Mouse (Mus musculus) gastrocnemius, postnatal 14 days (tissue): Measurements from ENCODE around the gene 1700057G04Rik. TPM values are rescaled to one million over a fixed set of nuclear protein-coding genes. Genes with fewer than 3 reads are reported as not detected.
"Not testable (repeated sequence)": the region's sequence is repeated elsewhere in the genome, so short reads cannot be mapped to it uniquely, and the experiment has no call there.

Source experiments
- DNase-seq: peaks from one replicate; pipeline ENCODE4 v3.0.0; 2021; ENCODE audit warnings: mixed read lengths
- intact Hi-C: fragments of 180-260 bp; cut with DNase I; formaldehyde crosslinking; loops from one replicate; pipeline ENCODE4 v1.15.1; 2025; ENCODE audit warnings: low total_unique reads
- total RNA-seq, 2 experiments: library from RNA; stranded (reverse); gene quantifications; 2 replicates each; pipeline ENCODE4 v1.2.3; 2021

Gene 1700057G04Rik
- total RNA-seq, 2 experiments from 2014 or later: not detected

DNA sequence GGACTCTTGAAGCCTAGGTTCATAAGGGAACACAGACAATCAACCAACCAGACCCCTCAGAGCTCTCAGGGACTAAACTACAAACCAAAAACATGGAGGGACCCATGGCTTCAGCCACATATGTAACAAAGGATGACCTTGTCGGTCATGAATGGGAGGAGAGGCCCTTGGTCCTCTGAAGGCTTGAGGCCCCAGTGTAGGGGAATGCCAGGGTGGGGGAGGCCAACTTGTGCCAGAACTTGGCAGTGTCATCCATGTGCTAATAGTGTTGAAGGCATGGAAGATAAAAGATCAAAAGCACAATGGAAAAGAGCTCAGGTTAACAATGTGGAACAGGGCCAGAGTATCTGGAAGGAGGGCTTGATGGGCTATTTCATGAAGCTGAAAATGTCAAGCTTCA, 10.9 kb upstream of the 1700057G04Rik start:
- DNase-seq: no peak
- intact Hi-C loops: no loop called here

DNA sequence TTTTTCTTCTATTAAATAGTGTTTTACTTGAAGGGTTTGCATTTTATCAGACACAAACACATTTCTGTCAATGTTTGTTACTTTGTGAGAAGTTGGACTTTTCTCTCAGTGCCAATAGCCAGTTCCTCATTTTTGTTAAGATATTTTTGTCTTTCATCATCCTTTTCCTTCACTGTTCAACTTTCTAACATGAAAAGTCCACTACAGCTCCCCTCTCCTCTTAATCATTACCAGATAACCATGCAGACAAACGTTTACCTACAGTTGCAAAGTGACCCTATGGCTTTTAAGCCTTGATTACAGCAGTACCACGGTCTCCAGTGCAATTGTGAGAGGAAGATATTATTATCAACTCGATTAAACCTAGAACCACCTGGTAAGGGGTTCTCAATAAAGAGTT, 8.0 kb upstream of the 1700057G04Rik start:
- intact Hi-C loops: no loop called here
- no peak for DNase-seq

DNA sequence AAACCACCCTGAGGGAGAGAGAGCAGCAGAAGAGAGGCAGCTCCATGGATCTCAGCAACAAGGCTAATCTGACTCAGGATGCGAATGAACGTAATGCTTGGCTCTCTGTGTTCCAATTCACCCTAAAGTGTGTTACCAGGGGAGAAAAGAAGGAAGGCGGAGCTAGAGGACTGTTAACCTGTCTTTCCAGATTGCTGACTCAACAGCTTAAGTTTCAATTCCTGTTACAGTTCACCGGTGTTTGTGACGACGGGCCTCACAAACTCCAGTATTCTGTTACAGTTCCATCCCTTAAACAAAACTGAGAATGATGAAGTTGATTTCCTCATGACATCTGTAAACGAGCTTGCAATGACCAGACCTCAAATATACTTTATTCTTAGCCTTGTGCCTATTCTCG, 4.1 kb upstream of the 1700057G04Rik start:
- intact Hi-C loops: no loop called here
- no peak for DNase-seq

DNA sequence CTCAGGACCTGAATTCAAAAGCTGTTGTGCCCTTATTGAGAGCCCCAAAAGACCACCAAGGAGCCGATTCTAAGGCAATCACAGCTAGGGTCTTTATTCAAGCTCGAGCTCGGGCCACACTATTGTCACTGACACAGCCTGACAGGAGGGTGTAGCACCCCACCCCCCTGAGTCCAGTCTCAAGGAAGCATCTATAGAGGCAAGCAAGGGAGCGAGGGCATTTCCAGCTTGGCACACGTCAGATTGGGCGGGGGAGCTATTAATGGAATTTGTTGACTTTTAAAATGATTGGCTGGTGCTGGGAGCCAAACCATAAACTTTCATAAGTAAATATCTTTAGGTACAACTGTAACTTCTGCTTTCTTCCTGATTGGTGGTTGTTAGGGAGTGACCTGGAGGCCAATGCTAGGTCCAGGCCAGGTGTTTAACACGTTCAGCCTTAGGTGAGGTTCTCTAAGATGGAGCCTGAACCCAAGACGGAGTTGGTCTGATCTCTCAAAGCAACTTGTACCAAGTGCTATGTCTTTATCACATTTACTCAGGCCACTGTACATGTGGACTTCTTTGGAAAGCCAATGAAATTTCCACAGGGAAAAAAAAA, 3.5 kb upstream of the 1700057G04Rik start:
- no peak for DNase-seq
- intact Hi-C loops: no loop called here

DNA sequence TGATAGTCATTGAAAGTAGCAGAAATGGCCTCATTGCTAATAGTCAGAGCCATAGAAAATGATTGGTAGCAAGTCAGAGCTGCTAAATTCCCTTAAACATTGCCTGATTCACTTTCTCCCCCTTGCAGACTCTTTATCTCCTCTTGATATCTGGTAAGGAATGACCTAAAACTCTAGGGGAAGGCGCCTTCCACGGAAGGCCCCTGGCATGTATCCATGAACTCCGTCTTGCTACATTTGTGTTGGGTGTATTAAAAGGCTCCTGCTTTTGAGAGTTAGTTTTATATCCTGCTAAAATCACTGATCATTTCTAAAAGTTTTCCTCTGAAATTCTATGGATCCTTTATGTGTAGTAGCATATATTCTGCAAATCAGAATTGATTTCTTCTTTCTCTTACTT, 7.6 kb downstream of the 1700057G04Rik start:
- intact Hi-C loops: no loop called here
- no peak for DNase-seq

DNA sequence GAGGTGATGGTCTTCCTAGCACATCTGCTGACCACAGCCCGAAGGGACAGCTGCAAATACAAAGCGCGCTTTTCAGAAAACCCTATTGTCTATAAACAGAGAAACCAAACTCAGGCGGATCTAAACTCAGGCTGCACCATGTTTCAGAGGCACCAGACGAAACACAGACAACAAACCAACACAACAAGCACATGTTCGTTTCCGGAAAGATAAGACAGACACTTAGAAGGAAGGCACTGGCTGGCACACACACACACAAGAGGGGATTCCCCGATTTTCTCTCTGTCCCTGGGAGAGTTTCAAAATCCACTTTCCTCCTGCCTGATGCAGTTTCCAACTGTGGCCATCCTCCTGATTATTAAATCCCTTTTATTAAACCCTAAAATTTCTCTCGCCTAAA, 16.8 kb downstream of the 1700057G04Rik start:
- intact Hi-C loops: not testable (repeated sequence)

DNA sequence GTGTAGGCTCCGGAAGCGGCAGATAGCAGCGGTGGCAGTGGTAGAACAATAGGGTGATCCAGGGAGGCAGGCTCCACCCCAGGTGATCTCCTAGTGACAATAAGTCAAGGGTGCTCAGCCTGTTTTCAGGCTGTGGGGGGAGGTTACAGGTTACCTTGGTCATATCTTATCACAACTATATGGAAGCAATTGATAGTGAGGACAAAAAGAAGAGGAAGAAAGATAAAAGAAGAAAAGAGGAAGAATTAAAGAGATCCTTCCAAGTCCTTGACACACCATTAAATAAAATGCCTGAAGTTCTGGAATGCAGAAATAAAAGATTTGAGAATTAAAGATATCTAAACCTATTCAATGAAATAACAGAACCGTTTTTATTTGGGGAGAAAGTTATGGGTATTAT, 17.6 kb downstream of the 1700057G04Rik start:
- intact Hi-C loops: no loop called here
- no peak for DNase-seq

More for the DNA sequence above, 16.8 kb downstream of the 1700057G04Rik start:
- DNase-seq: not testable (repeated sequence)

DNA sequence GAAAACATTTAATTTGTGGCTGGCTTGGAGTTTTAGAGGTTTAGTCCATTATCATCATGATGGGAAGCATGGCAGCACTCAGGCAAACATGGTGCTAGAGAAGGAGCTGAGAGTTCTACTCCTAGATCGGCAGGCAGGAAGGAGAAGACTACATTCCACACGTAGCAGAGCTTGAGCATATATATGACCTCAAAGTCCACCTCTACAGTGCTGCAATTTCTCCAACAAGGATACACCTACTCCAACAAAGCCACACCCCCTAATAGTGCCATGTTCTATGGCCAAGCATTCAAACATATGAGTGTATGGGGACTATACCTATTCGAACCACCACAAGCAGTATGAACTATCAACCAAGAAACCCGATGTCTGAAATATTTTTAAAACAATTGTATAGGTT, 22.2 kb downstream of the 1700057G04Rik start:
- DNase-seq: no peak
- intact Hi-C loops: no loop called here

DNA sequence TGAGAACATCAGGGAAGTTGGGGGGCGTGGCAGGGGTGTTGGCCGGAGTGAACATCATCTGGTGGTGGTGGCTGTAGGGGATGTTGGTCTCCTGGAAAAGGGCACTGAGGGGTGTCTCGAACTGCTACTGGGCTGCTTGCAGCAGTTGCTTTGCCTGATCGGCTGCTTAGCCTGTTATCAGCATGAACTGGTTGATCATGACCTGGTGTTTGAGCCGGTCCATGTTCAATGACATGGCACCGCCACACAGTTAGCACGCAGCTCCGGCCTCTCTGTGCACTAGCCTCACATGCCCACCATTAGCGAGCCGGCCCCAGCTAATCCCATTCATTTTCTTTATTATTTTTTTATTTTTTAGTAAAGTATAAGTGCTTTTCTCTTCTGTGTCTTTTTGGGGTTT, 25.7 kb downstream of the 1700057G04Rik start:
- intact Hi-C loops: no loop called here
- DNase-seq: no peak

DNA sequence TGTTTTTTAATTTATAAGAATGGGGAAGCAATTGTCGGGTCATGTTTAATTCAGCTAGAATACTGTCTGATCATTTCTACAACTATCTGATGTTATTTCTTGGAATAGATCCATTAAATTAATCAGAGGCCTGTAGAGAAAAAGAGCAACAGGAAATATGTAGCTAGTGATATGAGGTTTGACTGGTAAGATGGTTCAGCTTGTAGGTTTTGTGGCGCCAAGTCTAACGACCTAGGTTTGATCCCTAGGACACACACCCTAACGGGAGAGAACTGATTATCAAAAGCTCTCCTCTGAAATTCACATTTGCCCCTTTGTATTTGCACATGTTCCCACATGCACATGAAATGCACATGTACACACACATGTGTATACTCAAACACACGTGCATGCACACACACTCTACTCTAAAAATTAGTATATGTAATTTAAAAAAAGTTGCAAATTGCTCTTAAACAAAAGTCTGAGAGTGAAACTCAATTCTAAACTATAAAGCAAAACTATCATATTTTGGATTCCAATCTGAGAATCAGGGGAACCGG, 26.2 kb downstream of the 1700057G04Rik start:
- intact Hi-C loops: no loop called here
- no peak for DNase-seq

DNA sequence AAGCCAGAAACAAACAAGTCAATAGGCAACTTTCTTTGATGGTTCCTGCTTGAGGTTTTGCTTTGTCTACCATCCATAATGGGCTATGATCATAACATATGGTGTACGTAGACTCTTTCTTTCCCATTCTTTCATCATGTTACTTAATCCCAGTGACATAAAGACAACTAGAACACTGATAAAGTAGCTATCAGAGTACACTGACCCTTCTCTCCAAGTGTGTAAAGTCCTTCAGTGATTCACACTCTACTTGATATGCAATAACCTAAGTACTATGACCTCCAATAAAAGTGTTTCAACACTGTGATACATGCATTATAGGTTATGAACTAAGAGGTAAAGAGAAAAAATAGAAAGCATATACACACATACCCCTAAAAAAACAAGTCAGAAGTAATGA, 27.9 kb downstream of the 1700057G04Rik start:
- no peak for DNase-seq
- intact Hi-C loops: no loop called here

DNA sequence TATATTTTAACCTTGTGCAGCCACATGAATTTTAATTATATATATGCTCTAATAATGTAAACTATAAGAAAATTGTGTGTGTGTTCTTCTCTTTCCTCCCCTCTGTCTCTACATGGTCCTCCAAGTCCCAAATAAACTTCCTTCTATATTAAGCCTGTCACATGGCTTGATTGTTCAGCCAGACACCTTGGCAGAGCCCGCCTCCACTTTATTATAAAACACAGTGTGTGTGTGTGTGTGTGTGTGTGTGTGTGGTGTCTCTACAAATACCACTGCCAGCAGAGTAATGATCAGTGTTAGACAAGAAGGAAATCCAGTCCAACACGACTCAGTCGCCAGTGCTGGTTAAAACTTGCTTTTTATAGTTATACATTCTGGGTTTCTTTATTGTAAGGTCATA, 28.5 kb downstream of the 1700057G04Rik start:
- DNase-seq: no peak
- intact Hi-C loops: no loop called here

DNA sequence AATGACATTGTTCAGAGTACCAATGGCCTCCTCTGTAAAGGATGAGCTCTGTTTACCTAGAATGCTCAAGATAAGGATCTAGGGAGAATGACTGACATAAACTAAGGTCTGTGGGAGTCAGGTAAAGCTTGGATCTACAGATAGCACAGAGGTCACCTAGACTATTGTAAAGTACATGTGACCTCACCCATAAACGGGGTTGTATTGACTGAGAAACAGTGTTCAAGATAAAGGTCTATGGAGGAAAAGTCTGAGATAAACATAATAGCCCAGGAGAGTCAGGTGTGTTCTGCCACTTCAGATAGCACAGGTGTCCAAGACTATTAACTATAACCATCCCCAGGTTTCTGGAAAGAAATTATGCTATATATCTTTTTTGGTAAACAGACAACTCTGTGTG, 29.8 kb downstream of the 1700057G04Rik start:
- no peak for DNase-seq
- intact Hi-C loops: no loop called here

DNA sequence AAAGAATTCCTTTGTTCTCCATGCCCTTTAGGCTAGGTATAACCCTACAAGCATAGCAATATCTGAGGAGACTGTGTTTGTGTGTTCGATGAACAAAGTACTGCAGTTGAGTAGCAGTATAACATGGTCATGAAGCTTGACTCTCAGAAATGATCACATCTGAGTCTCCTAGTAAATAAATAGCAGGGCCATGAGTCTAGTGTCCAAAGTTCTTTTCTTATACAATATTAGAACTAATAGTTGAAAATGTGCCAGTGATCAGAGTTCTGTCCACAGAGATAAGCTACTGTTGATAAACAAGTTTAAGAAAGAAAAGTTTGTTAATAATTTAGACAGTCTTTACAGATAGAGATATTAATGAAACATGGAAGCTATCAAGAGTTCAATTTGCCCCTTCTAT, 42.7 kb downstream of the 1700057G04Rik start:
- DNase-seq: no peak
- intact Hi-C loops: no loop called here

DNA sequence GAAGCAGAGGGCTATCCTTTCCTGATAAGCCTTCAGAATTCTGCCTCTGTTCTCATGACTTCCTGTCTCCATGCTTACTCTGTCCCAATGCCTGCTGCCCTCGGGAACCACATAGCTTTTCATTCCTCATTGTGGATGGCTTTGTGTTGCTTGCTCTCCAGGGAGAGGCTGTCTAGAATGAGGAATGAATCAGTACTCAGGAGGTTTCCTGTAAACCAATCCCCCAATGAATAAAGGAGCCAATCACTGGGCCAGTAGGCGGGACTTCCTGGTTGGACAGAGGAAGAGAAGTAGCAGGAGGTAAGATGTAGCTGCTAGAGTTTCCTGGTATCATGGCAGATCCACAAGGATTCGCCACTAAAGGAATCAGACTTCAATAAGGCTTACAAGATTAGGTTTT, 44.1 kb downstream of the 1700057G04Rik start:
- no peak for DNase-seq

DNA sequence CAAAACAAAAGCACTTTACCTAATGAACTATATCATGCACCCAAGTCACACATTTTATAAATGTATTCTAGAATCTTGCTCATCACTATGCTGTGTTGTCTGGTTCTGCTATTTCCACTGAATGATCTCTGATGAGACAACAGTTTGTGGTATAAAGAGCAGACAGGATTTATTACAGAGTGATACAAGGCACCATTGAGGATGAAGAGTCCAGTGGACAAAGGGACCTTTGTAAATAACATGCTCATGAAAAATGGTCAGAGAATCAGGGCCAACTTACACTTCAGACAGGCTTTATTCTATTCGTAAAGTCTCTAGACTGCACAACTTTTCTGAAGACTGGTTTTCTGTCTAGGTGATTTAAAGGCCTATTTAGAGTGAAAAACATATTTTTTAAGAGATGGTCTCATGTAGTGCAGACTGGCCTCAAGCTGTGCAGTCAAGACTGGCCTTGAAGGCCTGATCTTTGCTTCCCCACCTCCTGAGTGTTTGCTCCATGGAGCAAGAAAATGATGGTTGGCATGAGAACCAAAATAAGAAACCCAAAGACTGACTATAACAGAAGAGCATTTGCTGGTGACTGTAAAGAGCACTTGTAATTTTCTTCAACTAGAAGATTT, 51.6 kb downstream of the 1700057G04Rik start:
- no peak for DNase-seq
- intact Hi-C loops: no loop called here

More for the DNA sequence above, 44.1 kb downstream of the 1700057G04Rik start:
- intact Hi-C loops: no loop called here

DNA sequence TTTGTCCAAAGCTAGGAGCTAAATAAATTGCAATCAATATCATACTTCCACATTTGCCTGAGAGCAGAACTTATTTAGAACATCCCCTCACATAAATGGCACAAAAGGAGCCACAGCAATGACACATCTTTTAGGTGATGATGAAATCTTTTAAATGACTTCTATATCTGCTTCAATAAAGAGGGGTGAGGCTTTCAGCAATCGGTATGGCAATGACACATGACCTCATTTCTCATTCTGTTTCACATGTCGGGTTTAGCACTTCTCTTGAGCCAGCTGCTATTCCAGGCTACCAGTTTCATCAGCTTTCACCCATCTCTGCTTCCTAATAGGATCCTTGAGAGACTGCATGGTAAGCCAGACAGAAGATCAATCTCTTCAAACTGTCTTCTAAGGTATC, 54.3 kb downstream of the 1700057G04Rik start:
- no peak for DNase-seq
- intact Hi-C loops: no loop called here

DNA sequence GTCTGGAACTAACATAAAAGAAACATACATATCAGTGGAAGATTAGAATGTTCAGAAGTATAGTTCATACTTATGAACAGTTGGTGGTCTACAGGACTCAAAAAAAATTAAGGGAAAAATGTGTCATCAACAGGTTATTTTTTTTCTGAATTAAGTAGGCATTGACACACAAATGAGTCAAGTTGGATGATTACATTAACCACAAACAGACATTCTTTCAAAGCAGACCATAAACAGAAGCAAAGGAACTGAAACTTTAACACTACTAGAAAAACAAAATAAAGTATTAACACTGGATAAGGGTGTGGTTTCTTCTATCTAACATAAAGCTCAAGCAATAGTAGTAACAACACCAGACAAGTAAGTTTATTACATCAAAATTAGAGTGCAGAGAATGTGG, 59.7 kb downstream of the 1700057G04Rik start:
- DNase-seq: no peak
- intact Hi-C loops: no loop called here

DNA sequence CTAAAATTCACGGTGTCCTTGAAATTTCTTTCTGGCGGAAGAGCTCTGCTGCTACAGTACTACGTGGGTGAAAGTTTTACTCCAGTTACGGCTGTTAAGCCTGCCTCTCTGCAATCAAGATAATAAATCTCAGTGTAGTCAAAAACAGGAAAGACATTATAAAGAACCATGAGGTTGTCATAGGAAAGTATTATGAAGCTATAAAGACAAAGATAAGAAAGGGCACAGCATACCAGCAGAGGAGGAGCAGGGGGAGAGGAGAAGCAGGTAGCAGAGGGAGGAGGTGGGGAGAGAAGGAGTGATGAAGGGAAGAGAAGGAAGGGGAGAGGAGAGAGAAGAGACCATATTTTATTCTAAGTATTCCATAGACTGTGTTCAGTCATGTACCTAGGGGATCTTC, 64.7 kb downstream of the 1700057G04Rik start:
- intact Hi-C loops: no loop called here
- no peak for DNase-seq

DNA sequence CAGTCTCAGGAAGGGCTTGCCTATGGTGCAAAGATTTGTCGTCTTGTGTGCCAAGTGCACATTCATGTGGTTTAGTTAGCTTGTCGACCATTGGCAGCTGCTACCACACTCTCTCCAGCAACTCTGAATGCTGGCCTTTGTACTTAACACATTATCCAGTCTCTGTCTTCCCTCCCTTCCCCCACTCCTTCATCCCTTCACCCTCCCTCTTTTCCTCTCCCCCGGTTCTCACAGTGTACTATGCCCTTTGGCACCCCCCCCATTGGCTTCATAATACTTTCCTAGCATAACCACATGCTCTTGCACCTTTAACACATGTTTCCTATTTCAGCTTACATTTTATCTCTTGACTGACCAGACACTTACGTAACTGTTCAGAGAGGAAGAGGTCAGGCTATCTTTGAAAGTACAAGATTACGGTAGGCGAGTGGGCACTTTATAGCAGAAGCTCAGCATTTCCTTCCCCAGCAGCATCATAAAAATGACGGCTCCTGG, 65.6 kb downstream of the 1700057G04Rik start:
- no peak for DNase-seq
- intact Hi-C loops: no loop called here

DNA sequence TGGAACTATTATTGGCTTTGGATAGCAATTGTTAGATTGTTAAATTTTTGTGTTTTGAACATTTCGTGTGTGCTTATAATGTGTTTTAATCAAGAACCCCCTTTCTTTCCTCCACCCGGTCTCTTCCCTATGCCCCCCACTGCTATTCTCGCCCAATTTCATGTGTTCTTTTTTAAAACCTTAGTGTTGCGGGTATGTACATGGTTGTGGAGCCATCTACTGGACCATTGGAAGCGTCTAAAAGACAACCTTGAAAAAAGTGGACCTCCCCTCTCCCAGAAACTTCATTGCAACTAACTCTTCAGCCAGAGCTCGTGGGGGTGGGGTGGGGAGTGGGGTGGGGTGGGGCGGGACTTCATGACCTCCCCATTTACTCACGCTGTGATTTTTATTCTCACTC, 66.2 kb downstream of the 1700057G04Rik start:
- intact Hi-C loops: no loop called here
- no peak for DNase-seq
